Mouse (Mus musculus) ES-Bruce4 (cell line): Measurements from ENCODE around the gene Wdhd1. TPM values are rescaled to one million over a fixed set of nuclear protein-coding genes. Genes with fewer than 3 reads are reported as not detected.

Experiments used
- H3K27ac ChIP-seq: 2 replicates; pipeline ENCODE4 v1.5.1; 2012; ENCODE audit warnings: low read length, inconsistent platforms; ENCODE audit not compliant: insufficient read depth
- H3K27me3 ChIP-seq: 2 replicates; pipeline ENCODE4 v1.6.1; 2012; ENCODE audit warnings: mild to moderate bottlenecking, low read length, inconsistent platforms; ENCODE audit not compliant: control insufficient read depth, poor library complexity, insufficient read depth, severe bottlenecking
- H3K36me3 ChIP-seq: 2 replicates; pipeline ENCODE4 v1.6.1; 2012; ENCODE audit warnings: inconsistent platforms, mild to moderate bottlenecking, low read length, moderate library complexity; ENCODE audit not compliant: control insufficient read depth, poor library complexity, insufficient read depth, severe bottlenecking
- H3K4me1 ChIP-seq: one replicate; pipeline ENCODE4 v1.8.1; 2011; ENCODE audit warnings: low read length; ENCODE audit not compliant: control insufficient read depth, insufficient read depth
- H3K4me3 ChIP-seq: 2 replicates; pipeline ENCODE4 v1.5.1; 2011; ENCODE audit warnings: low read depth, mild to moderate bottlenecking, low read length
- H3K9ac ChIP-seq: 2 replicates; pipeline ENCODE4 v1.6.1; 2012; ENCODE audit warnings: low read depth, mild to moderate bottlenecking, inconsistent platforms; ENCODE audit not compliant: poor library complexity, severe bottlenecking
- H3K9me3 ChIP-seq: replicated peaks from 2 replicates; pipeline ENCODE4 v1.6.1; 2012; ENCODE audit warnings: mild to moderate bottlenecking, low read length, inconsistent platforms; ENCODE audit not compliant: control insufficient read depth, poor library complexity, insufficient read depth, severe bottlenecking
- CTCF ChIP-seq: IDR thresholded peaks from one replicate; pipeline ENCODE4 v1.8.1; 2011; ENCODE audit warnings: low read depth, low read length
- EP300 ChIP-seq: IDR thresholded peaks from 2 replicates; pipeline ENCODE4 v1.6.1; 2011; ENCODE audit warnings: low read depth, low read length; ENCODE audit not compliant: insufficient read depth
- POLR2A ChIP-seq: IDR thresholded peaks from one replicate; pipeline ENCODE4 v1.8.1; 2011; ENCODE audit warnings: low read length; ENCODE audit not compliant: insufficient read depth
- polyA plus RNA-seq: library from polyadenylated mRNA; stranded (reverse); fragments of >200 nt; gene quantifications from 2 replicates; pipeline ENCODE4 v1.2.4, GENCODE M21; 2011; ENCODE audit warnings: low read depth; ENCODE audit not compliant: missing spikeins, insufficient read depth, insufficient read length

Wdhd1 gene
- polyA plus RNA-seq, 1 experiment, result 55.4 TPM

GRCm38 (mm10) chr14:47249839-47250238, 26.8 kb downstream of the Wdhd1 start:
- no peak overlapping the region for H3K4me3 ChIP-seq
- no peaks in the 10 kb centered on the region for H3K4me1 ChIP-seq
- no peaks in the 10 kb centered on the region for H3K9me3 ChIP-seq
- TF ChIP-seq EP300, result no peak
- TF ChIP-seq POLR2A, result no peak
- no peak for TF ChIP-seq CTCF
- H3K27me3 ChIP-seq, result no peaks in the 10 kb centered on the region
- no peak overlapping the region for H3K27ac ChIP-seq
- H3K36me3 ChIP-seq, result peaks cover 28% of the 10 kb centered on the region
- H3K9ac ChIP-seq, result no peak overlapping the region

- no peaks in the 10 kb centered on the region for H3K9me3 ChIP-seq
- no peaks in the 10 kb centered on the region for H3K4me1 ChIP-seq
- no peak overlapping the region for H3K27ac ChIP-seq
- TF ChIP-seq CTCF, result no peak
- TF ChIP-seq POLR2A, result no peak
- TF ChIP-seq EP300, result no peak
- H3K9ac ChIP-seq, result no peak overlapping the region
- H3K27me3 ChIP-seq, result no peaks in the 10 kb centered on the region
- H3K36me3 ChIP-seq, result peaks cover 28% of the 10 kb centered on the region
- H3K4me3 ChIP-seq, result no peak overlapping the region
Observed at GRCm38 (mm10) chr14:47242753-47243152, 33.9 kb downstream of the Wdhd1 start.

- no peak for TF ChIP-seq EP300
- no peak for TF ChIP-seq CTCF
- no peak for TF ChIP-seq POLR2A
- Histone ChIP-seq H3K27ac (no peak overlapping the region), H3K4me1 (no peaks in the 10 kb centered on the region), H3K36me3 (peaks cover 19% of the 10 kb centered on the region), H3K9me3 (no peaks in the 10 kb centered on the region), H3K9ac (no peak overlapping the region), H3K27me3 (no peaks in the 10 kb centered on the region), H3K4me3 (no peak overlapping the region)
Observed at GRCm38 (mm10) chr14:47241046-47241445, 35.6 kb downstream of the Wdhd1 start.

GRCm38 (mm10) chr14:47240600-47240999, 36.1 kb downstream of the Wdhd1 start:
- Histone ChIP-seq H3K4me1 (no peaks in the 10 kb centered on the region), H3K36me3 (peaks cover 18% of the 10 kb centered on the region), H3K9me3 (peaks cover 2% of the 10 kb centered on the region; the same call in 1 of the 2 replicates), H3K27me3 (no peaks in the 10 kb centered on the region), H3K4me3 (no peak overlapping the region), H3K9ac (no peak overlapping the region), H3K27ac (no peak overlapping the region)
- TF ChIP-seq POLR2A (no peak), CTCF (no peak), EP300 (no peak)

- H3K4me1 ChIP-seq, result no peaks in the 10 kb centered on the region
- TF ChIP-seq CTCF (no peak), POLR2A (no peak), EP300 (no peak)
- H3K9me3 ChIP-seq, result peaks cover 5% of the 10 kb centered on the region; the same call in 1 of the 2 replicates
- no peak overlapping the region for H3K9ac ChIP-seq
- peaks cover 3% of the 10 kb centered on the region for H3K36me3 ChIP-seq
- no peak overlapping the region for H3K4me3 ChIP-seq
- no peaks in the 10 kb centered on the region for H3K27me3 ChIP-seq
- H3K27ac ChIP-seq, result no peak overlapping the region
Observed at GRCm38 (mm10) chr14:47237286-47237685, 39.4 kb downstream of the Wdhd1 start.

GRCm38 (mm10) chr14:47236491-47236890, 40.2 kb downstream of the Wdhd1 start:
- TF ChIP-seq POLR2A (no peak), CTCF (no peak)

More at GRCm38 (mm10) chr14:47236491-47236890, 40.2 kb downstream of the Wdhd1 start:
- no peaks in the 10 kb centered on the region for H3K27me3 ChIP-seq
- H3K9me3 ChIP-seq, result peaks cover 5% of the 10 kb centered on the region; the same call in 1 of the 2 replicates
- H3K27ac ChIP-seq, result no peak overlapping the region
- H3K36me3 ChIP-seq, result peaks cover 2% of the 10 kb centered on the region; the same call in 1 of the 2 replicates
- no peaks in the 10 kb centered on the region for H3K4me1 ChIP-seq
- no peak overlapping the region for H3K4me3 ChIP-seq
- H3K9ac ChIP-seq, result no peak overlapping the region
